Mouse (Mus musculus) spleen, adult 12 weeks (tissue): ENCODE data around the gene Carhsp1.

Source experiments
- DNase-seq: peaks from one replicate; pipeline ENCODE4 v3.0.0; 2022; ENCODE audit warnings: low spot score

Carhsp1 gene

GRCm38 (mm10) chr16:8675559-8675958 is 3.6 kb upstream of the Carhsp1 start:
- DNase-seq = peak; percentile 58

DNA sequence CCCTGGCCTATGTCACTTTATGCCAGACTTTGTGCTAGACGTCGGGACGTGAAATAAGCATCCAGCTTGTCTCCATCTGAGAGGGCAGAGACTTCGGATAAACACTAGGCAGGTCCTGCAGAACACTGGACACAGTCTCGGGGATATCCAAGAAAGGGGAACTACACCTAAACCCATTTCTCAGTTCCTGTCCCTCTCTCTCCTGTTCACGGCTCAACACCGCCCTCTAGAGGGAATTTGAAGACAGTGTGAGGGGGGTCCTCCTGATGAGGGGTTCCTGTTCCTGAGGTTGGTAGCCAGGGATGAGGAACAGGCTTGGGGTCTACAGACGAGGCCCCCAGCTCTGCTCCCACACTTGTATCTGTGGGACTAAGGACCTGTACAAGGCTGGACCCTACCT is 2.2 kb upstream of the Carhsp1 start:
- DNase-seq = peak; percentile 65

- DNase-seq = no peak
These were observed 1.4 kb upstream of the Carhsp1 start for GRCm38 (mm10) chr16:8673343-8673742.

GRCm38 (mm10) chr16:8672811-8673210 is 856 bp upstream of the Carhsp1 start:
- no peak for DNase-seq

- no peak for DNase-seq
These were observed 364 bp upstream of the Carhsp1 start for GRCm38 (mm10) chr16:8672350-8672687.

DNA sequence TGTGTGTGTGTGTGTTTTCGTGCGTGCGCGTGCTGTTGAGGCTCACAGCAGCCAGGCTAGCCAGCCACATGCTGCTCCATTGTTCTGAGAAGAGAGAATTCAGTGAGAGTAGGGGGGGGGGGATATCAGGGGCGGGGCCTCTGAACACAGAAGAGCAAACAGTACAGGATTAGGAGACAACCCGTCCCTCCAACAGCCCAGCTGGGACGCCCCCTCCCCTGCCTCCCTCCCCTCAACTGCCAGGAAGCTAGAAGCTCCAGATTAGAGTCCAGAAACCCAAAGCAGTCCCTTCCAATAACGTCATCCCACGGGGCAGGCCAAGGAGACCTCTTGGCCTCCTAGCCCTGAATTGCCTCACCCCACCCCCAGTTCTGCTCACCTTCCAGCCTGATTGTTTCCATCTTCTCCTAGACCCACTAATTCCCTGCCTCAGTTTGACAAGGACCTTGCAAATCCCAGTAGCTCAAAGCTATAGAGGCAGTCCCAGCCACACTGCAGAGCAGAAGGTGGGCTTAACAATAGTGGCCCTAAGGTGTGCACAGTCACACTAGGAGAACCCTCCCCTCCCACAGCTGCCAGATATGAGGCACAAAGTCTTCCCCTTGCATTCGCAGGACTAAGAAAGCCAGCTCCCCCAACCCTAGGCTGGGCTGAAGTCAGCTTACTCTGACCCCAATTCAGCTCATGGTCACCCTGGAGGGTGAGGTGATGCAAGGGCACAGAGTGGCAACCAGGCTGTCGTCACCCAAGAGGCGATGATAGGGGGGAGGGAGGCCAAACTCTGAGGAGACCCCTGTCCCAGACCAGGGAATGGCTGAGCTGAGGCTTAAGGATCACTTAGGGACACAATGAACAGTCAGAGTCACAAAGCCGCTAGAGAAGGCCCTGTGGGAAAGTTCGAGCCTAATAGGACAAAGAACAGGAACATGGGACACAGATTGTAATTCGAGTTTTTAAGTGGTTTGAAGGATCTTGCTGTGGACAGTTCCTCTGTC is 1.6 kb downstream of the Carhsp1 start:
- no peak for DNase-seq

- no peak for DNase-seq
These were observed 2.5 kb downstream of the Carhsp1 start for GRCm38 (mm10) chr16:8669432-8669831.

DNA sequence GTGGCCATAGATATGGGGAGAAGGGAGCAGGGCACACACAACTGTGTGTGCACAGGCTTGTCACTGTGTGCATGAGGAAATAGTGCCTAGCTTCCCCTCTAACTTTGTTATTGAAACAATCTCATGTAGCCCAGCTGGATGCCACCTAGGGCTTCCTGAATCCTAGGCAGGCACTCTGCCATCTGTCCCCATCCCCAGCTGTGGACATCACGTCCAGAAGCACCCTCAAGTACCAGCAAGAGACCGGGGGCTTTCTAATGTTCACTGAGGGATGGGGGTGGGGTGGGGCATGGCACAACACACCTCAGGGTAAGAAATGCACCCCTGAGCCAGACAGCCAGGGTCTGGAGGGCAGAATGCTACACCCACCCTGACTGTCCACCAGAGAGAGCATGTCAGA is 3.6 kb downstream of the Carhsp1 start:
- DNase-seq = no peak

- no peak for DNase-seq
These were observed 4.1 kb downstream of the Carhsp1 start for GRCm38 (mm10) chr16:8667814-8668213.

DNA sequence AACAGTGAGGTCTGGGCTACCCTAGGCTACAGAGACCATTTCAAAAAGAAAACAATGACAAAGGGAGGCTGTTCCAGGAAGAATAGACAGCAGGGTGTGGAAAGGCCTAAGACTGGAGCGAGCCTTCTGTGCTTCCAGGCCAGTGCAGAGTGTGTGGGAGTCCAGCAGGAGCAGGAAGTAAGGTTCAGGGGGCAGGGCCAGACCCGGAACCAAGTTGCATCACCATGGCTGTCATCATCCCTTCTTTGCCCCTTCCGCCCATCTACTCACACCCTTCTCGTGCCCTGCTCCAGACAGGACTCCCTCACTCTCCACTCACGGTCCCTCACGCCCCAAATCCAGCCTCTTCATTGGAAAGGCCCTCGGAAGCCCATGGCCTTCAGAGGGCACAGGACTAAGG is 4.7 kb downstream of the Carhsp1 start:
- no peak for DNase-seq

- no peak for DNase-seq
These were observed 5.5 kb downstream of the Carhsp1 start for GRCm38 (mm10) chr16:8666452-8666851.

DNA sequence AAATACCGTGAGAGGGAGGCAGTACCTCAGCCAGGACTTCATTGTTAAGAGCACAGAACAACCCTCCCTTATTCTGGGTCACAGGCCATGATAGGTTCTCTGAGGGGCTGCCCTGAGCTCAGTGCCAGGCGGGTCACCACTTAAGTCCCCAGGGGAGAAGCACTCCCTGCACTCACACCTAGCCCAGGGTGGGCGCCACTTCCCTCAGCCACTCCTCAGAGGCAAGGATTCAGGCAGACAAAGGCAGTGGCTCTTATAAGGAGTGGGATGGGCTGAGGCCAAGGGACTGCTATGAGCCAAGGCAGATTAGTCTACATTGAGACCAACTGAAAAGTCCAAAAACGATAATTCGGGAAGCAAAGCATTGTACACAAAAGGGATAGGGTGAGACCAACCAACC is 6.6 kb downstream of the Carhsp1 start:
- no peak for DNase-seq

DNA sequence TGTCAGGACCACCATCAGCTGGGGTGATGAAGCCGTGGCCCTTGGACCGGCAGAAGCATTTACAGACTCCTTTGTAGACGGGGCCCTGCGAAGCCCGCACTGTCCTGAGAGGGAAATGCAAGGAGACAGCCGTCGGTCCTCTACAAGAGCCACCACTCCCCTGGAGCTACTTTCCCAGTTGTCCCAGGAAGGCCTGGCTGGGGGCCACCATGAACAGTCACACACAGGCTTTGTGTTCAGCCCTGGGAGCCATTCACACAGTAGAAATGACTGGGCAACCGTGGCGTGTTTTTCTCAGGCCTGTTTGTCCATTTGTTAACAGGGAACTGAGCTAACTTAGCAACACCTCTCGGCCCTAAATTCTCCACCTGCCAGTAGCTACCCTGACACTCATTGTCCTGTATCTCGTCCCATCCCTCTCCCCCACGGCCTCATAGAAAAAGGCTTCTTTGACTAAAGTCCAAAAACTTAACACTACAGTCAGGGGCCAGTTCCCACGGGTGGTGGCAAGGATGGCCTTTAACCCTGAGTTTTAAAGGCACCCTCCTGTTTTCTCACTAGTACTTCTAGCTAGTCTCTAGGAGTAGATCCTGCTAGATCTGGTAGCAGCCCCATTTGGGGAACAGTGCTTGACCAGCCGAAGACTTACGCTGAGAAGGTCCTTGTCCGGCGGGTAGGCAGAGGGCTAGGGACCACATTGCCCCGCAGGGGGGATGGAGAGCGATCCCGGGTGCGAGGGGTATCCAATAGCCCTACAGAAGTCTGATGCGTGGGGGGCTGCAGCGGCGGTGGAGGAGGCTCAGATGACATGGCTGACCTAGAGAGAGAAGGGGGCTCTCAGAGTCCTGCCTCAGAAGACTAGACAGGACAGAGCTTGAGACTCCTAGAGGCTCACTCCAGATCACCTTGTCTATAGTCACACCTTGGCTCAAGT is 8.1 kb downstream of the Carhsp1 start:
- DNase-seq = no peak

DNA sequence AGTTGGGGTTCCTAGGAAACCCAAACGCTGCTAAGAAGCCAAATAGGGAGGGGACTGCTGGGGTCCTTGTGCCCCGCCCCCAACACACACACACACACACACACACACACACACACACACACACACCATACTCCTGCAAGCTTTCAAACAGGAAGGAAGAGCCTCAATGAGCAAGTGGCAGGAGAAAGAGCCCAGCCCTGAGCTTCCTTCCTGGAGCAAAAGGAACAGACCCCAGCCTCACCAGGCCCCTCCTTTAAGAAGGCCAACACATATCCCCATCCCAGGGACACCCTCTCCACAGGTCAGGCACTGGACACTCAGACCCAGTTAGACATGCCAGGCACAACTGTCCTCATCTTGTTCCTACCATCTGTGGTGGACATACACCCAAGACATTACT is 8.9 kb downstream of the Carhsp1 start:
- no peak for DNase-seq

GRCm38 (mm10) chr16:8658764-8659163 is 13.2 kb downstream of the Carhsp1 start:
- DNase-seq = no peak

GRCm38 (mm10) chr16:8658349-8658748 is 13.6 kb downstream of the Carhsp1 start:
- DNase-seq = no peak

GRCm38 (mm10) chr16:8656256-8656655 is 15.7 kb downstream of the Carhsp1 start:
- no peak for DNase-seq

DNA sequence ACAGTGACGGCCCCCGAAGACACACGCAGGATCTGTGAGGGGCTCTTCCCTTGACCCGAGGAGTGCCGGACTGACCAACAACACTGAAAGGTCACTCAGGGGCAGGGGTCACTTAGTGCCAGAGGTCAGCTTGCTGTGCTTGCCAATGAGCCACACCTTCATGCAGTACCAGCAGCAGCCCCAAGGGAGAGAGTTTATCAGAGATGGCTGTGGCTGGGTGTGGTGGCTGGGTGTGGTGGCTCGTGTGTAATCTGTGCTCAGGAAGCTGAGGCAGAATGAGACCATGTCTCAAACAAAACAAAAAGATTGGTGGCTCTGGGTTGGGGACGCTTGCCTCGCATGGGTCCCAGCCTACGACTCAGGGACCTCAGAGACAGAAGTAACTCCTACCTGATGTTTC is 16.4 kb downstream of the Carhsp1 start:
- DNase-seq = no peak

DNA sequence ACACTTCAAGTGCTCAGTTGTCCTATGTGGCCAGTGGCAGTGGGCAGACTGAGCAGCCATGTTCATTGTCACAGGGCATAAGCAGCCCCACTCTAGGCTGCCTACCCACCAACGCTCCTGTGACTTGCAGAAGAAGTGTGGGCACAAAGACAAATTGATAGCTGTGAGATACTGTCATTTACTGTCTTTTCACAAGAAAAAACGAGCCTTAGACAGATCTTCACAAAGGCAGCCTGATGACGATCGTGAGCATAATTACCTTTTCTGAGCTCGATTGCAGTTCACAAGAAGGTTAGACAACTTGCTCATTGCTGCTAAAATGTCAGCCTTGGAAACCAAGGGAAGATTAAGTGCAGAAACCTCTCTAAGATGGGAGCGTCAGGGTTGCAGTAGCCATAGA is 16.8 kb downstream of the Carhsp1 start:
- DNase-seq = no peak

- DNase-seq = no peak
These were observed 21.9 kb downstream of the Carhsp1 start for GRCm38 (mm10) chr16:8650007-8650406.

DNA sequence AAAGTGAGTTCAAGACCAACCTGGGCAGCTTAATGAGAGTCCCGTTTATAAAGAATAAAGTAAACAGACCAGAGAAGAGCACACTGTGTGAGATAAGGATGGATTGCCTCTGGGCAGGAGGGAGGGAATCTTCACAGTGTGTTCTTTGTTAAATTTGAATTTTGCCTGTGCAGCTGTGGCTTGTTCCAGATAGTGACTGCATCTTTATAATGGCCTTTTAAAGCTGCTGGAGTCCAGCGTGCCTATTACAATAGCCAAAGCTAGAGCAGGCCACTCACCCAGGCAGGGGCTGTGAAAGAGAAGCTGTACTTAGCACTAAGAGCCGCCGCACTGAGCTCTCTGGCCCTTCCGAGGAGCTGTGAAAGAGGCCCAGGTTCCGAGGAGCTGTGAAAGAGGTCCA is 26.4 kb downstream of the Carhsp1 start:
- DNase-seq = no peak

GRCm38 (mm10) chr16:8643855-8644254 is 28.1 kb downstream of the Carhsp1 start:
- peak; percentile 39 for DNase-seq
